Mouse (Mus musculus) G1E (cell line): ENCODE measurements around the gene Colgalt2.

Experiments
- CTCF ChIP-seq: IDR thresholded peaks from 2 replicates; pipeline ENCODE4 v1.5.1; 2012; ENCODE audit warnings: low read depth, low read length, inconsistent platforms, mixed read lengths
- GATA1 ChIP-seq: IDR thresholded peaks from 2 replicates; pipeline ENCODE4 v1.6.1; 2012; ENCODE audit warnings: borderline replicate concordance, low read length, inconsistent platforms, mixed read lengths
- POLR2AphosphoS5 ChIP-seq: IDR thresholded peaks from 2 replicates; pipeline ENCODE4 v1.6.1; 2012; ENCODE audit warnings: low read depth, low read length, inconsistent platforms; ENCODE audit not compliant: insufficient replicate concordance
- TAL1 ChIP-seq: conservative IDR thresholded peaks from 2 replicates; pipeline ENCODE4 v1.6.1; 2012; ENCODE audit warnings: low read depth, low read length, inconsistent platforms, mixed read lengths

DNA sequence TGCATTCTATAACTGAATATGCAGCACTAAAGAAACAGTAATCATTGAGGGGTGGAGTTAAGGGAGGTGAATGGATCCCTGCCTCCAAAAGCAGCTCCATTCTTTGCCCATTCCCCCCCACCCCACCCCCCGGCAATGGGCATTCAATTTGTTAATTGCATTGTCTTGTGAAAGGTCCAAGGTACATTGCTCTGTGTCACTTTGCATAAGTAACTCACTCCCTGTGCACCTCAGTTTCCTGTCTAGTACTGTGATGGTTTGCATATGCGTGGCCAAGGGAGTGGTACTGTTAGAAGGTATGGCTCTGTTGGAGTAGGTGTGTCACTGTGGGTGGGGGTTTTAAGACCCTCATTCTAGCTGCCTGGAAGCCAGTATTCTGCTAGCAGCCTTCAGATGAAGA lies 13.5 kb downstream of the Colgalt2 start:
- TF ChIP-seq CTCF, result no peak
- TF ChIP-seq GATA1, result no peak
- no peak for TF ChIP-seq TAL1
- TF ChIP-seq POLR2AphosphoS5, result no peak
